Mouse (Mus musculus): Measurements from ENCODE around the gene Zfp580. TPM values are rescaled to one million over a fixed set of nuclear protein-coding genes. Genes with fewer than 3 reads are reported as not detected.
A peak's percentile ranks its signal among the peaks of the same experiment; 100 is the strongest.

Gene Zfp580
- total and polyA plus RNA-seq, 3 experiments: 0.44 to 2.8 (median 1.1) TPM

GRCm38 (mm10) chr7:5052931-5053343 is 1.6 kb downstream of the Zfp580 start:
- TF ChIP-seq GATA2 (IDR thresholded peaks at IDR 0.05; ENCODE audit: borderline replicate concordance, low read depth, low read length) (no peak), CTCF (IDR thresholded peaks at IDR 0.05; ENCODE audit: low read depth, low read length) (no peak), TAL1 (conservative IDR thresholded peaks at IDR 0.05; ENCODE audit: low read depth, low read length) (no peak), GATA1 (IDR thresholded peaks at IDR 0.05; ENCODE audit: borderline replicate concordance, low read length) (no peak), POLR2AphosphoS5 (IDR thresholded peaks at IDR 0.05; ENCODE audit: insufficient replicate concordance, low read depth, low read length) (no peak)
- DNase-seq (ENCODE audit: low spot score): no peak
- H3K27me3 ChIP-seq (ENCODE audit: insufficient read depth, low read length): peaks cover 78% of the 10 kb centered on the region

GRCm38 (mm10) chr7:5053456-5054179 is 2.3 kb downstream of the Zfp580 start:
- no peak for DNase-seq (ENCODE audit: low spot score)
- H3K4me1 ChIP-seq (ENCODE audit: insufficient read depth, low read depth, low read length): peaks cover 6% of the 10 kb centered on the region; the same call in 1 of the 2 replicates
- TF ChIP-seq CTCF (IDR thresholded peaks at IDR 0.05; ENCODE audit: low read depth, low read length) (no peak), GATA1 (IDR thresholded peaks at IDR 0.05; ENCODE audit: borderline replicate concordance, low read length) (no peak), GATA2 (IDR thresholded peaks at IDR 0.05; ENCODE audit: borderline replicate concordance, low read depth, low read length) (no peak), POLR2AphosphoS5 (IDR thresholded peaks at IDR 0.05; ENCODE audit: insufficient replicate concordance, low read depth, low read length) (no peak), TAL1 (conservative IDR thresholded peaks at IDR 0.05; ENCODE audit: low read depth, low read length) (no peak)
- no peaks in the 10 kb centered on the region for H3K36me3 ChIP-seq (replicated peaks)
- no peak for ATAC-seq (ENCODE audit: extremely low read depth, insufficient number of reproducible peaks, low FRiP score, poor library complexity, severe bottlenecking)
- H3K9me3 ChIP-seq (replicated peaks): peaks cover 4% of the 10 kb centered on the region; the same call in 1 of the 2 replicates
- H3K27me3 ChIP-seq (ENCODE audit: insufficient read depth, low read length): peaks cover 77% of the 10 kb centered on the region
- H3K4me3 ChIP-seq (ENCODE audit: low read depth, low read length): no peak overlapping the region

More at GRCm38 (mm10) chr7:5052931-5053343, 1.6 kb downstream of the Zfp580 start:
- peaks cover 4% of the 10 kb centered on the region; the same call in 1 of the 2 replicates for H3K9me3 ChIP-seq (replicated peaks)
- H3K36me3 ChIP-seq (replicated peaks): no peaks in the 10 kb centered on the region
- 0 out of 2 replicates have a peak overlapping the region, but pooled peaks have one; percentile 1 for H3K4me3 ChIP-seq (ENCODE audit: low read depth, low read length)
- ATAC-seq (ENCODE audit: extremely low read depth, insufficient number of reproducible peaks, low FRiP score, poor library complexity, severe bottlenecking): no peak
- peaks cover 6% of the 10 kb centered on the region; the same call in 1 of the 2 replicates for H3K4me1 ChIP-seq (ENCODE audit: insufficient read depth, low read depth, low read length)

DNA sequence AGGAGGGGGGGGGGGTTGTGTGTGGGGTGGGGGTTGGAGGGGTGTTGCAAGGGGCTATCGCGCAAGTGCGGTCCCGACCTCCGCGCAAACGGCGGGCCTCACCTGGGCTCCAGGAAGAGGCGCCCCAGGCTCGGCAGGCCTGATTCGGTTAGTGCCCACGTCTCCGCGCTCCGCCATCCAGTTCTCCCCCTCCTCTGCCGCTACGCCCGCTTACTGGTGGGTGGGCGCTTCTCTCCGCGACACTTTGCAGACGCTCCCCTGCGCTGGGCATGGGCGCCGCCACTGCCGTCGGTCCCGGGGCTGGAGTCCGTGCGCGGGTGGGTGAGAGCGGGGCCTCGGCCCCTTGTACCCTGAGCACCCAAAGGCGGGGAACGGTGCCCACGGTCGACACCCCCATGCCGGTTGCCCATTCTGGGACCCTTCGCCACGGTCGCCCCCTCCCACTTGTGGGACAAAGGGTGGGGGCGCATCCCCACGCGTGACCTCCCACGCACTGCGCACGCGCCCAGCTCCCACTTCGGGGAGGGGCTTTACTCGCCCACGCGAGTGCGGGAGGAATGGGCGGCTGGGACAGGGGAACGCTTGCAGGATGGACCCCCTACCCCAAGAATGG is 5.4 kb downstream of the Zfp580 start:
- Histone ChIP-seq H3K9me3 (replicated peaks) (peaks cover 4% of the 10 kb centered on the region; the same call in 1 of the 2 replicates), H3K4me1 (ENCODE audit: insufficient read depth, low read depth, low read length) (peaks cover 21% of the 10 kb centered on the region), H3K4me3 (ENCODE audit: low read depth, low read length) (no peak overlapping the region), H3K27me3 (ENCODE audit: insufficient read depth, low read length) (peaks cover 59% of the 10 kb centered on the region), H3K36me3 (replicated peaks) (peaks cover 5% of the 10 kb centered on the region)
- no peak for ATAC-seq (ENCODE audit: extremely low read depth, insufficient number of reproducible peaks, low FRiP score, poor library complexity, severe bottlenecking)
- no peak for DNase-seq (ENCODE audit: low spot score)
- TF ChIP-seq TAL1 (conservative IDR thresholded peaks at IDR 0.05; ENCODE audit: low read depth, low read length): no peak
- no peak for TF ChIP-seq POLR2AphosphoS5 (IDR thresholded peaks at IDR 0.05; ENCODE audit: insufficient replicate concordance, low read depth, low read length)
- no peak for TF ChIP-seq CTCF (IDR thresholded peaks at IDR 0.05; ENCODE audit: low read depth, low read length)
- TF ChIP-seq GATA2 (IDR thresholded peaks at IDR 0.05; ENCODE audit: borderline replicate concordance, low read depth, low read length): no peak
- TF ChIP-seq GATA1 (IDR thresholded peaks at IDR 0.05; ENCODE audit: borderline replicate concordance, low read length): no peak

DNA sequence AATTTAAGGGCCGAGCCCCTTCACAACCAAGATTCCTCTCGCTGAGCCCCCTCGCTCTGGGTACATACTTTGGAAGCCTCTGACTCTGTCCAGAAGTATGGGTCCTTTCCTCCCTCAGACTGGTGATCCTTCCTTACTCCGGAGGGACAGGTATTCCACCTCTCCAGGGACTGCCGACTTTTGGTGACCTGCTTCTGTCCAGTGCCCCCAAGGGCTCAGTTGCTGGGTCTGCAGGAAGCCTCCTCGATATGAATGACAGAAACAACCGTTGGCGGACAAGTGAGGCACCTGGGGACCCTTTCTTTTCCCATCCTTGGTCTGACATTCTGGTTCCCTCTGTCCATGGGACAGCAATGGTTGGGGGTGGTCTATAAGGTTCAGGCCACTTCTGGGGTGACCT is 6.0 kb downstream of the Zfp580 start:
- peaks cover 4% of the 10 kb centered on the region; the same call in 1 of the 2 replicates for H3K9me3 ChIP-seq (replicated peaks)
- H3K36me3 ChIP-seq (replicated peaks): peaks cover 5% of the 10 kb centered on the region
- peaks cover 53% of the 10 kb centered on the region for H3K27me3 ChIP-seq (ENCODE audit: insufficient read depth, low read length)
- TF ChIP-seq GATA1 (IDR thresholded peaks at IDR 0.05; ENCODE audit: borderline replicate concordance, low read length) (no peak), GATA2 (IDR thresholded peaks at IDR 0.05; ENCODE audit: borderline replicate concordance, low read depth, low read length) (no peak)
- no peak for ATAC-seq (ENCODE audit: extremely low read depth, insufficient number of reproducible peaks, low FRiP score, poor library complexity, severe bottlenecking)
- DNase-seq (ENCODE audit: low spot score): no peak
- no peak overlapping the region for H3K4me3 ChIP-seq (ENCODE audit: low read depth, low read length)
- peaks cover 19% of the 10 kb centered on the region for H3K4me1 ChIP-seq (ENCODE audit: insufficient read depth, low read depth, low read length)

- peaks cover 5% of the 10 kb centered on the region for H3K36me3 ChIP-seq (replicated peaks)
- peaks cover 4% of the 10 kb centered on the region; the same call in 1 of the 2 replicates for H3K9me3 ChIP-seq (replicated peaks)
- TF ChIP-seq POLR2AphosphoS5 (IDR thresholded peaks at IDR 0.05; ENCODE audit: insufficient replicate concordance, low read depth, low read length) (no peak), GATA1 (IDR thresholded peaks at IDR 0.05; ENCODE audit: borderline replicate concordance, low read length) (no peak), GATA2 (IDR thresholded peaks at IDR 0.05; ENCODE audit: borderline replicate concordance, low read depth, low read length) (no peak), TAL1 (conservative IDR thresholded peaks at IDR 0.05; ENCODE audit: low read depth, low read length) (no peak), CTCF (IDR thresholded peaks at IDR 0.05; ENCODE audit: low read depth, low read length) (no peak)
- DNase-seq (ENCODE audit: low spot score) (no peak), ATAC-seq (ENCODE audit: extremely low read depth, insufficient number of reproducible peaks, low FRiP score, poor library complexity, severe bottlenecking) (no peak)
- no peak overlapping the region for H3K4me3 ChIP-seq (ENCODE audit: low read depth, low read length)
- H3K4me1 ChIP-seq (ENCODE audit: insufficient read depth, low read depth, low read length): peaks cover 19% of the 10 kb centered on the region
- peaks cover 49% of the 10 kb centered on the region for H3K27me3 ChIP-seq (ENCODE audit: insufficient read depth, low read length)
These were observed 6.5 kb downstream of the Zfp580 start for GRCm38 (mm10) chr7:5057804-5058203.

GRCm38 (mm10) chr7:5058631-5059030 is 7.3 kb downstream of the Zfp580 start:
- Histone ChIP-seq H3K4me3 (ENCODE audit: low read depth, low read length) (no peak overlapping the region), H3K36me3 (replicated peaks) (peaks cover 5% of the 10 kb centered on the region), H3K27me3 (ENCODE audit: insufficient read depth, low read length) (peaks cover 41% of the 10 kb centered on the region), H3K4me1 (ENCODE audit: insufficient read depth, low read depth, low read length) (peaks cover 19% of the 10 kb centered on the region), H3K9me3 (replicated peaks) (no peaks in the 10 kb centered on the region)
- DNase-seq (ENCODE audit: low spot score): no peak
- TF ChIP-seq TAL1 (conservative IDR thresholded peaks at IDR 0.05; ENCODE audit: low read depth, low read length) (no peak), GATA2 (IDR thresholded peaks at IDR 0.05; ENCODE audit: borderline replicate concordance, low read depth, low read length) (no peak), POLR2AphosphoS5 (IDR thresholded peaks at IDR 0.05; ENCODE audit: insufficient replicate concordance, low read depth, low read length) (no peak), CTCF (IDR thresholded peaks at IDR 0.05; ENCODE audit: low read depth, low read length) (no peak), GATA1 (IDR thresholded peaks at IDR 0.05; ENCODE audit: borderline replicate concordance, low read length) (no peak)
- no peak for ATAC-seq (ENCODE audit: extremely low read depth, insufficient number of reproducible peaks, low FRiP score, poor library complexity, severe bottlenecking)
